ENCODE assay signal across 20 mouse cellular contexts in genomic region chr19:45788337-45788736, GRCm38 (mm10). TPM values are rescaled to one million over a fixed set of nuclear protein-coding genes. Genes with fewer than 3 reads are reported as not detected.
A peak's percentile ranks its signal among the peaks of the same experiment; 100 is the strongest.
DNase-seq lines count a peak whose midpoint lies in the region; ATAC-seq and TF ChIP-seq lines count a peak whose summit lies in the region.
"Had no signal": no experiment of that assay in that cellular context is flagged by ENCODE, and none has a peak within 500 bp of the region (broad histone marks: within the 10 kb centered on the region; RNA-seq: fewer than 3 reads in every experiment).

No protein-coding gene starts in this region.

- WGBS in heart, embryonic 10.5 days = 62% methylated on average over 4 of the region's 4 CpGs
- 76% methylated on average over 4 of the region's 4 CpGs for WGBS in lung, postnatal 0 days
- WGBS in lung, adult 2 months = 69% methylated on average over 4 of the region's 4 CpGs

- intact Hi-C loops in heart, postnatal 14 days (cut with DNase I) = no loop called here

- H3K9me3 ChIP-seq in heart, embryonic 10.5 days = no peaks in the 10 kb centered on the region
- H3K9me3 ChIP-seq in lung, postnatal 0 days (ENCODE audit: low read length) = no peaks in the 10 kb centered on the region
- H3K9me3 ChIP-seq: embryonic facial prominence, embryonic 15.5 days; forebrain, embryonic 15.5 days; heart, embryonic 15.5 days; hindbrain, embryonic 15.5 days had no signal

- H3K36me3 ChIP-seq in heart, embryonic 10.5 days = no peaks in the 10 kb centered on the region
- no peaks in the 10 kb centered on the region for H3K36me3 ChIP-seq in lung, postnatal 0 days (ENCODE audit: insufficient read depth, low read length)
- H3K36me3 ChIP-seq: embryonic facial prominence, embryonic 15.5 days; forebrain, embryonic 15.5 days; heart, embryonic 15.5 days; hindbrain, embryonic 15.5 days had no signal

- TF ChIP-seq CTCF in lung, postnatal 0 days (IDR thresholded peaks at IDR 0.05) = no peak
- TF ChIP-seq CTCF in lung, adult 2 months (IDR thresholded peaks at IDR 0.05; ENCODE audit: insufficient read depth, low read length) = no peak

- no peak for TF ChIP-seq POLR2A in lung, adult 2 months (IDR thresholded peaks at IDR 0.05; ENCODE audit: borderline replicate concordance, extremely low read depth, low read depth, low read length)

- peaks cover 7% of the 10 kb centered on the region for H3K4me1 ChIP-seq in heart, embryonic 10.5 days
- H3K4me1 ChIP-seq in lung, postnatal 0 days (ENCODE audit: insufficient read depth, low read depth, low read length) = no peaks in the 10 kb centered on the region; the same call in 1 of the 2 replicates
- peaks cover 5% of the 10 kb centered on the region for H3K4me1 ChIP-seq in lung, adult 2 months (ENCODE audit: control insufficient read depth, insufficient read depth, low read length)

- no peak overlapping the region for H3K9ac ChIP-seq in lung, postnatal 0 days (replicated peaks; ENCODE audit: low read depth)
- H3K9ac ChIP-seq: embryonic facial prominence, embryonic 15.5 days; forebrain, embryonic 15.5 days; heart, embryonic 15.5 days; hindbrain, embryonic 15.5 days had no signal

- no peaks in the 10 kb centered on the region; the same call in 1 of the 2 replicates for H3K27me3 ChIP-seq in heart, embryonic 10.5 days (ENCODE audit: insufficient read depth, poor library complexity, severe bottlenecking)
- no peaks in the 10 kb centered on the region for H3K27me3 ChIP-seq in lung, postnatal 0 days (replicated peaks; ENCODE audit: insufficient read depth, low read length)
- H3K27me3 ChIP-seq: embryonic facial prominence, embryonic 15.5 days; forebrain, embryonic 15.5 days; heart, embryonic 15.5 days; hindbrain, embryonic 15.5 days had no signal

- no peak overlapping the region for H3K4me2 ChIP-seq in lung, postnatal 0 days (replicated peaks; ENCODE audit: low read depth, low read length)
- H3K4me2 ChIP-seq: embryonic facial prominence, embryonic 15.5 days; forebrain, embryonic 15.5 days; heart, embryonic 15.5 days; hindbrain, embryonic 15.5 days had no signal

- DNase-seq in heart, embryonic 10.5 days (ENCODE audit: low spot score) = peak; percentile 58
- no peak for DNase-seq in heart, postnatal 14 days
- no peak for DNase-seq in lung, postnatal 0 days (ENCODE audit: low spot score)
- no peak for DNase-seq in lung, adult 2 months
- DNase-seq in MN1 (ENCODE audit: low spot score) = peak; percentile 34
- DNase-seq in adrenal gland, adult 8-10 months = no peak
- no peak for DNase-seq in layer of hippocampus, postnatal 36 days
- DNase-seq: adrenal gland, postnatal 10 days; cerebellum, adult 11 months; cerebellum, adult 8-10 months; cerebellum, postnatal 25 days; gastrocnemius, postnatal 36 days; heart, adult 11 months; heart, postnatal 36 days had no signal

- no peak for ATAC-seq in lung, postnatal 0 days
- ATAC-seq: forebrain, embryonic 15.5 days had no signal

- peak; percentile 25; the same call in 1 of the 2 replicates for TF ChIP-seq EP300 in lung, postnatal 0 days (IDR thresholded peaks at IDR 0.05)

- H3K4me3 ChIP-seq in heart, embryonic 10.5 days = no peak overlapping the region
- no peak overlapping the region for H3K4me3 ChIP-seq in lung, postnatal 0 days (ENCODE audit: low read depth, low read length)
- no peak overlapping the region for H3K4me3 ChIP-seq in lung, adult 2 months (replicated peaks; ENCODE audit: extremely low read depth, low read depth, low read length)
- H3K4me3 ChIP-seq: embryonic facial prominence, embryonic 15.5 days; forebrain, embryonic 15.5 days; heart, embryonic 15.5 days; hindbrain, embryonic 15.5 days had no signal

- no peak overlapping the region for H3K27ac ChIP-seq in heart, embryonic 10.5 days
- no peak overlapping the region for H3K27ac ChIP-seq in lung, postnatal 0 days (ENCODE audit: low read length)
- H3K27ac ChIP-seq: embryonic facial prominence, embryonic 15.5 days; forebrain, embryonic 15.5 days; heart, embryonic 15.5 days; hindbrain, embryonic 15.5 days had no signal

RNA-seq across cellular contexts. Expression of gene Mgea5, which starts 4.7 kb away (rescaled TPM):
- 39.6 and 52.5 TPM in 2 replicates for polyA plus RNA-seq in heart, embryonic 10.5 days (2016; fragmentation: Nextera tagmentation; extraction: Ambion mirVana)
- total RNA-seq in heart, postnatal 14 days (2021) = 10 to 100 TPM; 65.7 TPM
- 26.4 and 33.9 TPM in 2 replicates for polyA plus RNA-seq in lung, postnatal 0 days (2015; fragmentation: Nextera tagmentation; extraction: Ambion mirVana)
- polyA plus RNA-seq in lung, adult 2 months (2012; rRNA removed) = 18.5 and 35.6 TPM in 2 replicates
- 10 to 100 TPM; 67.3 to 95.3 (median 84.0) TPM for total RNA-seq in adrenal gland, adult 8-10 months (2022)
- 100 to 1,000 TPM; 163 to 171 TPM for total RNA-seq in layer of hippocampus, postnatal 36 days (2021)

RNA-seq across cellular contexts. Expression of gene Kcnip2, which starts 27.5 kb away (rescaled TPM):
- polyA plus RNA-seq in heart, embryonic 10.5 days (2016; fragmentation: Nextera tagmentation; extraction: Ambion mirVana) = 0.35 and 0.53 TPM in 2 replicates
- total RNA-seq in heart, postnatal 14 days (2021) = 100 to 1,000 TPM; 149 to 164 TPM
- polyA plus RNA-seq in lung, postnatal 0 days (2015; fragmentation: Nextera tagmentation; extraction: Ambion mirVana) = 1.0 and 1.4 TPM in 2 replicates
- polyA plus RNA-seq in lung, adult 2 months (2012; rRNA removed) = 1.1 and 1.4 TPM in 2 replicates
- total RNA-seq in adrenal gland, adult 8-10 months (2022) = 1 to 10 TPM in 1 of 4 experiments, under 1 TPM in 3; 0.45 to 2.0 (median 0.61) TPM
- total RNA-seq in layer of hippocampus, postnatal 36 days (2021) = 100 to 1,000 TPM; 228 to 229 TPM
- polyA plus RNA-seq: C2C12 had no signal

RNA-seq across cellular contexts. Expression of gene Npm3, which starts 38.9 kb away (rescaled TPM):
- polyA plus RNA-seq in heart, embryonic 10.5 days (2016; fragmentation: Nextera tagmentation; extraction: Ambion mirVana) = 12.3 and 13.6 TPM in 2 replicates
- 10 to 100 TPM; 13.0 to 18.9 TPM for total RNA-seq in heart, postnatal 14 days (2021)
- polyA plus RNA-seq in lung, postnatal 0 days (2015; fragmentation: Nextera tagmentation; extraction: Ambion mirVana) = 7.7 and 8.1 TPM in 2 replicates
- polyA plus RNA-seq in lung, adult 2 months (2012; rRNA removed) = 39.0 and 41.3 TPM in 2 replicates
- total RNA-seq in adrenal gland, adult 8-10 months (2022) = 10 to 100 TPM; 26.4 to 35.4 (median 29.2) TPM
- 10 to 100 TPM in 1 of 2 experiments, 1 to 10 TPM in 1; 9.6 to 10.4 TPM for total RNA-seq in layer of hippocampus, postnatal 36 days (2021)

RNA-seq across cellular contexts. Expression of gene Fgf8, which starts 45.6 kb away (rescaled TPM):
- 1.9 and 8.8 TPM in 2 replicates for polyA plus RNA-seq in heart, embryonic 10.5 days (2016; fragmentation: Nextera tagmentation; extraction: Ambion mirVana)
- not detected for total RNA-seq in heart, postnatal 14 days (2021)
- polyA plus RNA-seq in lung, postnatal 0 days (2015; fragmentation: Nextera tagmentation; extraction: Ambion mirVana) = not detected in 2 replicates
- polyA plus RNA-seq in lung, adult 2 months (2012; rRNA removed) = not detected in 2 replicates
- not detected for total RNA-seq in adrenal gland, adult 8-10 months (2022)
- not detected for total RNA-seq in layer of hippocampus, postnatal 36 days (2021)
- total RNA-seq: adrenal gland, postnatal 10 days; gastrocnemius, adult 8-10 months; gastrocnemius, postnatal 36 days; heart, postnatal 36 days had no signal
- polyA plus RNA-seq: C2C12 had no signal

Comparison
In these comparisons a context has a peak if more than half of its experiments do, and no peak if none do; other contexts are left out.
1. DNase-seq: peak in heart, embryonic 10.5 days (single experiment) and MN1 (single experiment); none in heart, postnatal 14 days (0 of 2), lung, postnatal 0 days (single experiment), lung, adult 2 months (single experiment), adrenal gland, adult 8-10 months (single experiment) and layer of hippocampus, postnatal 36 days (0 of 2).
2. RNA of gene Kcnip2, which starts 27.5 kb away (total RNA-seq): 228 to 229 TPM in layer of hippocampus, postnatal 36 days and 149 to 164 TPM in heart, postnatal 14 days; 0.45 to 2.0 TPM in adrenal gland, adult 8-10 months; every median in the first group is over 10 times any median in the second.